Mouse (Mus musculus) olfactory bulb, adult 2 months (tissue): ENCODE data around the gene Agrp.

Experiments used
- CTCF ChIP-seq: fragments of 200-500 bp; IDR thresholded peaks from 2 replicates; pipeline ENCODE4 v1.5.1; 2012; ENCODE audit warnings: low read depth, mild to moderate bottlenecking, low read length, moderate library complexity; ENCODE audit not compliant: insufficient read depth
- POLR2A ChIP-seq: fragments of 200-500 bp; IDR thresholded peaks from 2 replicates; pipeline ENCODE4 v1.6.1; 2012; ENCODE audit warnings: mild to moderate bottlenecking, low read depth, low read length, moderate library complexity; ENCODE audit not compliant: insufficient read depth

DNA sequence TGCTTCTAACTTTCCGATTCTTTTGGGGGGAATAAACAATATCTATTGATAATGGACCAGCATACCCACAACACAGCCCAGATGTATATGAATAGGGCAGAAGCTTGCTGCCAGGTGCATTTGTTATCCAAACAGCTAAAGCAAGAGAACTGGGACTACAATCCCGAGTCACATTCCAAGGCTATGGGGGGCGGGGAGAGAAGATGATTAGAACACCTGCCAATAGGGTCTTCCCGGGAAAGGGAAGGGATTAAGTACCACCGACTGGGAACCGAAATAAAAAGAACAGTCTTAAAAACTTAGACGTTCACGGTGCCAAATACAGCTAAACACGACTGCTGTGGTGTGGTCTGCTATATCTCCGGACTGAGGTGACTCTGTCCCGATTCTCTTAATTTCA lies 1.7 kb downstream of the Agrp start:
- TF ChIP-seq POLR2A: no peak
- no peak for TF ChIP-seq CTCF
